Mouse (Mus musculus): ENCODE measurements around the gene Polr3b. TPM values are rescaled to one million over a fixed set of nuclear protein-coding genes. Genes with fewer than 3 reads are reported as not detected.

The Polr3b gene
- total RNA-seq, 1 experiment from 2014 or later = 26.8 TPM

DNA sequence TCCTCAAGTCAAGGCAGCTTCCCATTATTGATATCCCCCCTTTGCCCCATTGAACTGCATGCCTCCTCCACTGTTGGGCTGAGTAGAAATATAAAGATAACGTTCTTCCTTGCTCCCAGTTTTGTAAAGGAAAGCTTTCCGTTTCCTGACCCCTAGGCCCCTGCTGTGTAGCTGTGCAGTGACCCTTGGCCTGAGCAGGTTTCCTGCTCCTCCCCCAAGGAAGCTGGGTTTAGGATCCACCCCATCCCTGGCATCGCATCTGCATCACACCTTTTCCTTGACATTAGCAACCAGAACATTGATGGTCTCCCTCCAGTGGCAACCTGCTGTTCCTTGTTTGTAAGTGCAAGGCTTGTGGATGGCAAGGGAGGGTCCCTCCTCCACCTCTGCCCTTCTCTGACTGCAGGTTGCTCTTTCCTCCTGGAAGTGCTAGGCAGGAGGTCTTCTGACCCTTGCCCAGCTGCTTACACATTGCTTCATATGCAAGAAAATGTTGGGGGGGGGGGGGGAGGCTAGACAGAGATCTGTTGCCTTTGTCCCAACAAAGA, 43.7 kb downstream of the Polr3b start:
- peak; percentile 45 for DNase-seq

- no peak for DNase-seq
Observed at GRCm38 (mm10) chr10:84675653-84676052, 53.6 kb downstream of the Polr3b start.

GRCm38 (mm10) chr10:84676511-84676910, 54.4 kb downstream of the Polr3b start:
- no peak for DNase-seq

DNA sequence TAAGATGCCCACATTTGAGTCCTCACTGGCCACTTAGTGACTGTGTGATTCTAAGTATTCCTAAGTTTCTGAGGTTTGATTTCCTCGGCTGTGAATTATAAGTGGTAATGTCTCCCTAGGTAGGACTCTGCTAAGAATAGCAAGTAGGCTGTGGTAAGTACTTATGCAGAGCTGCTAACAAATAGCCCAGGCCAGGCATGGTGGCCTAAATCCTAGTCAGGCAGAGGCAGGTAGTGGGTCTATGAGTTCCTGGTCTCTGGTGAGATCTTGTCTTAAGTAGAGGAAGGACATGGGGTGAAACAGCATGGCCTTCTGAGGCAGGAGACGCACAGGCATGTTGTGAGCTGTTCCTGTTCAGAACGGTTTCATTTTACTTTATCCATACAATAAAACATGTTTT, 55.8 kb downstream of the Polr3b start:
- DNase-seq = no peak

- DNase-seq = no peak
Observed at GRCm38 (mm10) chr10:84678441-84678840, 56.3 kb downstream of the Polr3b start.

- DNase-seq = no peak
Observed at GRCm38 (mm10) chr10:84685444-84686121, 63.5 kb downstream of the Polr3b start.

DNA sequence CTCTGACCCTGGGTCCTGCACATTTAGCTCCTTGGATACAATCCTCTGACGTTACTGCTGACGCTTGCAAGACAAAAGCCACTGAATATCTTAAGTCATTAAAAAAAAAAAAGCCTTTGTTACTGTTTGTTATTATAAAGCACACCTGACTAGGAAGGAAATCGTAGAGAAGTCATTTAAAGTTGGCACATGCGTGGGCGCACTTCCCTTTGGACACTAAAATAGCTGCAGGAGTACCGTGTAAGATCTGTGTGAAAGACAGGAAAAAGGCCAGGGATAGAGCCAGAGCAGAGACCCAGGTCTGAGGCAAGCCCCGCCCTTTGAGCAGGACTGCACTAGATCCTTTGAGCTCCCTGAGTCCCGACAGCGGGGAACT, 64.0 kb downstream of the Polr3b start:
- peak; percentile 38 for DNase-seq

DNA sequence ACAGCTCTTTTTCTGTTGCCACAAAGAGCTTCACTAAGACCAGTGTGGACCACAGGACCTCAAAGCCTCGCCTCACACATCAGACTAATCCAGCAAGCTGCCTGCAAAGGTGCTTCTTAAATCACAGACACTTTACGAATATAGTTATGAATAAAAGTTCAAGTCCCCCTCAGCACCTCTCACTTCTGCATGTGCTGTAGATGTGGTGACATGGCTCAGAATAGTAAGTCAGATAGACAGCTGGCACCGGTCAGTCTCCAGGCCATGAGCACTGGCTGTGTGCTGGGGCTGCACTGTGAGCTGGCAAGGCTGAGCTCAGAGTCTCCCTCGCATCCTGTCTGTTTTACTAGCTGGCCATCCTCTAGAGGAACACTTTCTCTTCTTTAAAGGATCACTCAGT, 64.6 kb downstream of the Polr3b start:
- DNase-seq = no peak

GRCm38 (mm10) chr10:84687736-84688135, 65.6 kb downstream of the Polr3b start:
- no peak for DNase-seq

DNA sequence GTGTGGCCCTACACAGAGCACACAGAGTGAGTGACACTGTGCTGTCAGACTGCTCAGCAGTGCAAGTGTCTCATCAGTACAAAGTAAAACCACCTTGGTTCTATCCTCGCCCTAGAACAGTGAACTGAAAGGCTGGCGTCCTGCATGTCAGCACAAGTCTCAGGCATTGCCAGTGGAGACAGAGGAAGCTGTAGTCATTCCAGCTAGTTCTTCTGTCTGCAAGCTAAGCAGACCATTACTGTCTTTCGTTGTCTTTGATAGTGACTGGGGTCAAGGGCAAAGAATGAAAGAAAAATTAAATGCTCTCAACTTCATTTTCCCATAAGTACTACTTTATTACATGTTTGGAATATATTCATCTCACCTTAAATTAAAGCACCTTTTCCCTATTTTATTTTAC, 67.8 kb downstream of the Polr3b start:
- no peak for DNase-seq

- DNase-seq = no peak
Observed at GRCm38 (mm10) chr10:84690818-84691217, 68.7 kb downstream of the Polr3b start.

GRCm38 (mm10) chr10:84691692-84692091, 69.6 kb downstream of the Polr3b start:
- no peak for DNase-seq

DNA sequence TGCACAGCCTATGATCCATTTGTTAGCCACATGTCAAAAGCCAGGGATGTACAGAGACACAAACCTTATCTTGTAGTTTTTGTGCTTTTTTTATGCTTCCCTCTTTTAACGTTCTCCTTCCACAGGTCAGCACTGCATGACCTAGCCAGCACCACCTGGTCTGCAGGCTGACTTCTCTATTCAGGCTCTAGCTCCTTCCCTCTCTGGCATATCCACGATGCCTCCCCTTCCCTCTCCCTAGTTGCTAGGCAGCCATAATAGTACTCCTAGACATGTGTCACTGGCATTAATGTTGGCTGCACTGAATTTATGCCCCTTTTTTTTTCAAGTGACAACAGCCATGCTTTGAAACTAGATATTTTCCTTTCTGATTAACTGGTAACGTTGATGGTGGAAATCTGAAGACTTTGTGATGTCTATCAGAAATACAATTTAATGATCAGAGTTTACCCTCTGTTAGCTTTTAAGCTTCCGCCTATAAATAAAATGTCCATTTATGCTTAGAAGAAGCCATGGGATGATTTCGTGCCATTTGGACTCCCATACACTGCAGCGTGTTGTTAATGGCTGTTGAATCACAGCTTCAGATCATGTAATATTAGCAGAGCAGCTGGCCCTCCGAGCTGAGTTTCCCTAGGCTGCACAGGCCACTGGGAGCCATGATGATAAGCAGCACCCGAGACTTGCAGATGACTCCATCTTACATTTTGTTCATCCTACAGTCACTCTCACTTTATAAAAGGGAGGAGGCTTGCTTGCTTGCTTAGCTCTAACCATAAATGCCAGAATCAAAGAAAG, 71.9 kb downstream of the Polr3b start:
- DNase-seq = no peak

DNA sequence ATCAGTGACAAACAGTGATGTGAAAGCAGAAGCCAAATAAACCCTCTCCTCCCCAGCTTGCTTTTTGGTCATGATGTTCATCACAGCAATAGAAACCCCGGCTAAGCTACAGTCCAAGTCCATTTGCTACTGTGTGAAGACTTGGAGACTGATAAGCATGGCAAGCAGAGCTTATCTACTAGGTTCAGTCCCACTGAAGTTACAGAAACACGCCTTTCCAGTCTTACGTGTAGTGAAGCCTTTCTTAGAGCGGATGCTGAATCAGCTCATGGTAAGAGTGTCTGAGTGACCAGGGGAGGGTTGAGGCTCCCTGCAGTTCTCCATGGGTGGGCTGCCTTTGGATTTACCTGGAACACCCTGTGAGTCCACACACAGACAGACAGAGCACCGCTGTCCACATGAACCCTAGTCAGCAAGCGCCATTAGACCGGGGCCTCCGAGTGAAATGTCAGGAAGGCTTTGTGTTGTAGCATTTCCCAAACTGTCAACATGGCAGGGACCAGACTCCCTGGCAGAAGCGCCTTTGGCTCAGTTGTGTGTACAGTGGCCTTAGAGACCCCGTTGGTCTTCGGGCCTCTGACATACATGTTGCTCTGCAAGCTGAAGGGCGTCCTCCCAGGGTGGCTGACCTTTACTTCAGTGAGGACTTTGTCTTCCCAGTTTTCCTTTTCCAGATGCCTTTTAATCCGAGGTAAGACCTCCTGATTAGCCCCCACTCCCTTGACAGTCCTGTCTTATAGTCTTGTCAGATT, 78.3 kb downstream of the Polr3b start:
- no peak for DNase-seq

GRCm38 (mm10) chr10:84701110-84701509, 79.0 kb downstream of the Polr3b start:
- peak; percentile 86 for DNase-seq

DNA sequence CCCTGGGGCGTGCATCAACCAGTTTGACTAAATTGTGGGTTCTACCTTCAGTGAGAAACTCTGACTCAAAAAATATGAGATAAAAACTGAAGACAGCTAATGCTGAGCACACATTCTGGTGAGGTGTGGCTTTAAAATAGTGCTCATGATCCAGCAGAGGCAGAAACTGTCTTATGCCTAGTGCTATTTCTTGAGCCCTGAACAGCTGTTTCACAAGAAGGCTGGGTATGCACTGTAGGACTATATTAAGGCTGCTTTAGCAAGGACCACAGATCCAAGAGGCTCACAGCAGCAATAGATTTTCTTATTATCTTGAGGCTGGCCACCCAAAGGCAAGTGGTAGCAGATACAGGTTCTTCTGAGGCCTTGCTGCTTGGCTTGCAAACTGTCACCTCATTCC, 80.0 kb downstream of the Polr3b start:
- DNase-seq = no peak

DNA sequence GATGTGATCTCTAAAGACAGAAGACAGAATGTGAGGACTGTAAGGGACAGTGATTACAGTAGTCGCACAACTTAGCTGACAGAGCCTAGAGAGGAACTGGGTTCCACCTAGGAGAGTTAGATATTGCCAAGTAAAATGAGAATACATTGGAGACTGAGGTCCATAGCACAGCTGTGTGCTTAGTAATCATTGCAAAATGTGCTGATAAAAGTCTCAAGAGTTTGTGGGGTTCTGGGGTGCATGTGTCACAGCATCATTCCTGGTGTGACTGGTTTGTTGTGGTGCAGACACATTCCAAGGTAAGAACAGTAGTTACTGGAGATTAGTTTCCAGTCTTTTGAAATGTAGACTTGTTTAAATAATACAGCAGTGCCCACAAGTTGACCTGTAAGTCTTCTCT, 82.5 kb downstream of the Polr3b start:
- no peak for DNase-seq

DNA sequence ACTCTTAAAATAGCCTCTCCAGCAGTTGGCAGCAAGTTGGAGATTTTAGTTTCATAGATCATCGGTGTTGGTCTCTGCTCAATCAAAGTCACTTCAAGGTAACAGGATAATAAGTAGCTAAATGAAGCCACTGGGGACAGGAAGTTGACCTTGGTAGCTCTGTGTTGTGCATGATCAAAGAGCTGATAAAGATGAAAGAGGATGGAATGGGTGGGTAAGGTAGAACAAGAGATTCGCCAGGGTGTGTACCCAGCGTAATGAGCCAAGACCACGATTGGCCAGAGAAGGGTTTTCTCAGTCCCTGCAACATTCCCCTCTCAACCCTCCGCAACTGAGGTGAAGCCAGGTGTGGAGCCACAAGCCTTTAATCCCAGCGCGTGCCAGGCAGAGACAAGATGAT, 83.1 kb downstream of the Polr3b start:
- no peak for DNase-seq

DNA sequence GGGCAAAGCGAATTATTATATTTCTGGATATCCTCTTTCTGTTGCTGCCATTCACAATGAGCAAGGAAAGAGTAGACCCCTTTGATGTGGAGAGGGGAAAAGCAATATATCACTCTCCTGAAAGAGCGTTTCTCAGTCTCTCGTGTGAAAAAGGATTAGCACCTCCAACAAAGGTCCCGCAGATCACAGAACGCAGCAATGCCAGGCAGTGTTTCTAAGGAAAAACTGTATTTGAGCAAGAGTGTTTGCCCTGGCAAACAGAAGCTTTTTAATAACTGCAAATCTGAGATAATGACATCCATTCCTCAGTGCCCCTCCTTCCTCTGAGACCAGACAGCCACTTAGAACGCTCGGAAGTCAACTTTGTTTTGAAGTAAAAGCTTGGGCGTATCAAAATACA, 84.5 kb downstream of the Polr3b start:
- DNase-seq = no peak

DNA sequence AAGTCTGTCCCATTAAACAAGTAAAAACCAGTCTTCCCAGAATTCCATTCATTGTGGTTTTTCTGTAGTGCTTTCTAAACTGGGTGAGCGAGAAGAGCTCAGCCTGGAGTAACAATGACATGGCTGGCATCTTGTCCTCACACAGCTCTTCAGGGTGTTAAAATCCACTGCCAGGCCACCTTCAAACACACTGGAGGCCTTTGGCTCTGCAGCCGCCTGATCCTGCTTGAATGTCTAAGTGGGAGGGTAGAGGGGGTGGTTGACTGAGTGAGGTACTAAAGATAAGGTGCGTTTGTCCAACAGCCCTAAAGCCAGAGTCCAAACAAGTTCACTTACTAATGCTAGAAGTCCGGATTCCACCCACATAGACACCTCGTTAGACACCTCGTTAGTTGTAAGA, 85.1 kb downstream of the Polr3b start:
- DNase-seq = no peak

DNA sequence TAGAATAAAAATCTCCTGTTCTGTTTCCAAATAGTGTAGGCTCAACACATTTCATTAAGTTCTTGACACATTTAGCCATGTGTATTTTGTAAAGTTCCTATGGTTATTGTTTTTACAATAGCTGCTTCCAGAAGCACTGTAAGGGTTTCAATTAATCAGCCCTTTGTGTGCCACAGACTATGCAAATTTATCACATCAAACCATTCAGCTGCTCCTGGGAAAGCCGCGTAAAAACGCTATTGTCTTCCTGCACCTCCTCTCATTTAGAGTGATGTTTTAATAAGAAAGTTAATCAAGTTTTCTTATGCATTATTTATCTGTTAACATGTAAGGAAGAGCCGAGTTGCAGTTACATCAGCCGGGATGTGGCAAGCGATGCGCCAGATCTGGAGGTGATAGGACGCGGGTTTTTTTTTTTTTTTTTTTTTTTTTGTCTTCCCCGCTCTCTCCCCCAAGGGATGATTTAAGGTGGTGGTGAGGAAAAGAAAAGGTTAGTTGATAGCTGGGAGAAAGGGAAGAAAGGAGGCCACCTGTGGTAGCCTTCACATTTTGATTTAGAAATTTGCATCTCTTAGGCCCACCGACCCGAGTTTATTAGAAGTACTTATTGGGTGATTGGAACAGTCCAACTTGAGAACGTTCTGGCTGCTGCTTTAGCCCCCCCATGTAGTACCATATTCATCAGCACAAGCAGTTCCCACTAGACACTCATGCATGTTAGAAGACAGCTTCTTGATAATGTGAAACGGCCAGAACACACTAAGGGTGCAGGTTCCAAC, 85.8 kb downstream of the Polr3b start:
- DNase-seq = no peak

DNA sequence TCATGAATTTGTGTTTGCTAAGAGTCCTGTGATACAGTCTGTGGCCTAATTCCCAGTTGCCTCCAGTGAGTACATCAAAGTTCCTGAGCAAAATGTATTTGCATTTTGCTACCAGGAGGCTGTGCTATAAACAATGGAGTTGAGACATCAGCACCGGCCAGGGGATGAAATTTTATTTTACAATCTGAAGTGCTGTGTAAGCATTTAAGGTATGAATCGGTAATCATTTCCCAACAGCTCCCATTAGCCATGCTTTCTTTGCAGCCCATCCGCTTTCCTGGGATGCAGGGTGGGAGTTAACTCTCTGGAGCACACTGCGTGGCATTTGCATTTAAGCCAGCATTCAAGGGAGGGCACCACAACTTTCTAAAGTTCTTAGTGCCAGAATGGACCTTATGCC, 88.1 kb downstream of the Polr3b start:
- DNase-seq = no peak
